Mouse (Mus musculus): ENCODE measurements around the gene Lpp. TPM values are rescaled to one million over a fixed set of nuclear protein-coding genes. Genes with fewer than 3 reads are reported as not detected.

The Lpp gene
- polyA plus RNA-seq, 1 experiment from 2014 or later, result 69.5 TPM

GRCm38 (mm10) chr16:24453536-24453935, 60.2 kb downstream of the Lpp start:
- Histone ChIP-seq H3K27ac (no peak overlapping the region), H3K4me1 (peaks cover 31% of the 10 kb centered on the region), H3K4me3 (replicated peaks) (no peak overlapping the region), H3K36me3 (0 out of 2 replicates have a peak, but pooled peaks cover 4% of the 10 kb centered on the region), H3K9me3 (no peaks in the 10 kb centered on the region), H3K9ac (no peak overlapping the region), H3K4me2 (no peak overlapping the region), H3K27me3 (replicated peaks) (no peaks in the 10 kb centered on the region)
- WGBS, result 80% methylated on average over 4 of the region's 4 CpGs
- ATAC-seq (ENCODE audit: insufficient read depth, low FRiP score, low read depth), result no peak

- no peak overlapping the region for H3K4me2 ChIP-seq
- H3K36me3 ChIP-seq, result 0 out of 2 replicates have a peak, but pooled peaks cover 4% of the 10 kb centered on the region
- H3K27me3 ChIP-seq (replicated peaks), result no peaks in the 10 kb centered on the region
- no peaks in the 10 kb centered on the region for H3K9me3 ChIP-seq
- H3K4me3 ChIP-seq (replicated peaks), result no peak overlapping the region
- peak overlapping the region; percentile 61; the same call in 1 of the 2 replicates for H3K27ac ChIP-seq
- peaks cover 33% of the 10 kb centered on the region for H3K4me1 ChIP-seq
- 7% methylated on average over 4 of the region's 4 CpGs for WGBS
- ATAC-seq (ENCODE audit: insufficient read depth, low FRiP score, low read depth), result peak; percentile 39; the same call in 1 of the 2 replicates
- H3K9ac ChIP-seq, result no peak overlapping the region
Measured at GRCm38 (mm10) chr16:24454493-24454892, 61.2 kb downstream of the Lpp start.

- H3K9me3 ChIP-seq, result no peaks in the 10 kb centered on the region
- H3K4me3 ChIP-seq (replicated peaks), result no peak overlapping the region
- ATAC-seq (ENCODE audit: insufficient read depth, low FRiP score, low read depth), result no peak
- no peak overlapping the region for H3K27ac ChIP-seq
- 0 out of 2 replicates have a peak, but pooled peaks cover 4% of the 10 kb centered on the region for H3K36me3 ChIP-seq
- no peak overlapping the region for H3K9ac ChIP-seq
- no peak overlapping the region for H3K4me2 ChIP-seq
- peaks cover 29% of the 10 kb centered on the region for H3K4me1 ChIP-seq
- 37% methylated on average over 3 of the region's 3 CpGs for WGBS
- H3K27me3 ChIP-seq (replicated peaks), result no peaks in the 10 kb centered on the region
Measured at GRCm38 (mm10) chr16:24455361-24455855, 62.1 kb downstream of the Lpp start.

- H3K27ac ChIP-seq, result no peak overlapping the region
- 90% methylated on average over 2 of the region's 2 CpGs for WGBS
- no peak for ATAC-seq (ENCODE audit: insufficient read depth, low FRiP score, low read depth)
- peaks cover 10% of the 10 kb centered on the region; the same call in 1 of the 2 replicates for H3K4me1 ChIP-seq
- no peaks in the 10 kb centered on the region for H3K9me3 ChIP-seq
- no peaks in the 10 kb centered on the region for H3K27me3 ChIP-seq (replicated peaks)
- no peak overlapping the region for H3K4me3 ChIP-seq (replicated peaks)
- H3K36me3 ChIP-seq, result no peaks in the 10 kb centered on the region
- no peak overlapping the region for H3K4me2 ChIP-seq
- H3K9ac ChIP-seq, result no peak overlapping the region
Measured at GRCm38 (mm10) chr16:24463842-24464241, 70.5 kb downstream of the Lpp start.

- no peaks in the 10 kb centered on the region for H3K9me3 ChIP-seq
- WGBS, result 74% methylated on average over 5 of the region's 5 CpGs
- H3K36me3 ChIP-seq, result no peaks in the 10 kb centered on the region
- H3K4me2 ChIP-seq, result no peak overlapping the region
- no peak overlapping the region for H3K9ac ChIP-seq
- no peaks in the 10 kb centered on the region for H3K27me3 ChIP-seq (replicated peaks)
- ATAC-seq (ENCODE audit: insufficient read depth, low FRiP score, low read depth), result no peak
- peaks cover 7% of the 10 kb centered on the region; the same call in 1 of the 2 replicates for H3K4me1 ChIP-seq
- H3K4me3 ChIP-seq (replicated peaks), result no peak overlapping the region
- no peak overlapping the region for H3K27ac ChIP-seq
Measured at GRCm38 (mm10) chr16:24464436-24464835, 71.1 kb downstream of the Lpp start.

GRCm38 (mm10) chr16:24465633-24466032, 72.3 kb downstream of the Lpp start:
- Histone ChIP-seq H3K4me1 (peaks cover 10% of the 10 kb centered on the region; the same call in 1 of the 2 replicates), H3K9ac (no peak overlapping the region), H3K27me3 (replicated peaks) (no peaks in the 10 kb centered on the region), H3K27ac (no peak overlapping the region), H3K36me3 (no peaks in the 10 kb centered on the region), H3K4me3 (replicated peaks) (no peak overlapping the region), H3K9me3 (no peaks in the 10 kb centered on the region), H3K4me2 (no peak overlapping the region)
- ATAC-seq (ENCODE audit: insufficient read depth, low FRiP score, low read depth), result no peak
- 67% methylated on average over 5 of the region's 5 CpGs for WGBS

GRCm38 (mm10) chr16:24467544-24468290, 74.4 kb downstream of the Lpp start:
- Histone ChIP-seq H3K4me1 (peaks cover 15% of the 10 kb centered on the region; the same call in 1 of the 2 replicates), H3K9me3 (no peaks in the 10 kb centered on the region), H3K36me3 (0 out of 2 replicates have a peak, but pooled peaks cover 3% of the 10 kb centered on the region), H3K9ac (no peak overlapping the region), H3K27me3 (replicated peaks) (no peaks in the 10 kb centered on the region), H3K4me2 (no peak overlapping the region), H3K4me3 (replicated peaks) (no peak overlapping the region), H3K27ac (no peak overlapping the region)
- WGBS, result 77% methylated on average over 17 of the region's 17 CpGs
- no peak for ATAC-seq (ENCODE audit: insufficient read depth, low FRiP score, low read depth)

GRCm38 (mm10) chr16:24469313-24469712, 76.0 kb downstream of the Lpp start:
- Histone ChIP-seq H3K36me3 (0 out of 2 replicates have a peak, but pooled peaks cover 3% of the 10 kb centered on the region), H3K4me1 (peaks cover 15% of the 10 kb centered on the region; the same call in 1 of the 2 replicates), H3K27me3 (replicated peaks) (no peaks in the 10 kb centered on the region), H3K9ac (no peak overlapping the region), H3K27ac (peak overlapping the region; percentile 67), H3K4me3 (replicated peaks) (no peak overlapping the region), H3K4me2 (no peak overlapping the region), H3K9me3 (no peaks in the 10 kb centered on the region)
- ATAC-seq (ENCODE audit: insufficient read depth, low FRiP score, low read depth), result peak; percentile 75; the same call in 1 of the 2 replicates
- WGBS, result 28% methylated on average over 3 of the region's 3 CpGs

GRCm38 (mm10) chr16:24470601-24471000, 77.3 kb downstream of the Lpp start:
- no peak overlapping the region for H3K27ac ChIP-seq
- H3K4me2 ChIP-seq, result no peak overlapping the region
- no peak overlapping the region for H3K9ac ChIP-seq
- WGBS, result 62% methylated on average over 1 of the region's 1 CpGs
- H3K4me3 ChIP-seq (replicated peaks), result no peak overlapping the region
- H3K36me3 ChIP-seq, result 0 out of 2 replicates have a peak, but pooled peaks cover 3% of the 10 kb centered on the region
- H3K9me3 ChIP-seq, result no peaks in the 10 kb centered on the region
- no peaks in the 10 kb centered on the region for H3K27me3 ChIP-seq (replicated peaks)
- no peak for ATAC-seq (ENCODE audit: insufficient read depth, low FRiP score, low read depth)
- H3K4me1 ChIP-seq, result peaks cover 19% of the 10 kb centered on the region

- no peak overlapping the region for H3K4me2 ChIP-seq
- H3K4me1 ChIP-seq, result peaks cover 21% of the 10 kb centered on the region
- H3K9me3 ChIP-seq, result no peaks in the 10 kb centered on the region
- no peak overlapping the region for H3K9ac ChIP-seq
- H3K27me3 ChIP-seq (replicated peaks), result no peaks in the 10 kb centered on the region
- 0 out of 2 replicates have a peak, but pooled peaks cover 3% of the 10 kb centered on the region for H3K36me3 ChIP-seq
- ATAC-seq (ENCODE audit: insufficient read depth, low FRiP score, low read depth), result no peak
- WGBS, result 62% methylated on average over 4 of the region's 4 CpGs
- peak overlapping the region; percentile 21; the same call in 1 of the 2 replicates for H3K27ac ChIP-seq
- no peak overlapping the region for H3K4me3 ChIP-seq (replicated peaks)
Measured at GRCm38 (mm10) chr16:24471029-24471428, 77.7 kb downstream of the Lpp start.

- Histone ChIP-seq H3K4me2 (no peak overlapping the region), H3K4me1 (peaks cover 22% of the 10 kb centered on the region), H3K27ac (no peak overlapping the region), H3K27me3 (replicated peaks) (no peaks in the 10 kb centered on the region), H3K4me3 (replicated peaks) (no peak overlapping the region), H3K9me3 (no peaks in the 10 kb centered on the region), H3K9ac (no peak overlapping the region), H3K36me3 (0 out of 2 replicates have a peak, but pooled peaks cover 3% of the 10 kb centered on the region)
- no peak for ATAC-seq (ENCODE audit: insufficient read depth, low FRiP score, low read depth)
- WGBS, result 84% methylated on average over 1 of the region's 1 CpGs
Measured at GRCm38 (mm10) chr16:24471801-24472200, 78.5 kb downstream of the Lpp start.

GRCm38 (mm10) chr16:24473966-24474365, 80.7 kb downstream of the Lpp start:
- 54% methylated on average over 3 of the region's 3 CpGs for WGBS
- Histone ChIP-seq H3K4me1 (peaks cover 25% of the 10 kb centered on the region), H3K36me3 (0 out of 2 replicates have a peak, but pooled peaks cover 3% of the 10 kb centered on the region)

More at GRCm38 (mm10) chr16:24473966-24474365, 80.7 kb downstream of the Lpp start:
- H3K27ac ChIP-seq, result no peak overlapping the region
- no peak overlapping the region for H3K4me2 ChIP-seq
- no peaks in the 10 kb centered on the region for H3K27me3 ChIP-seq (replicated peaks)
- no peak overlapping the region for H3K4me3 ChIP-seq (replicated peaks)
- no peak for ATAC-seq (ENCODE audit: insufficient read depth, low FRiP score, low read depth)
- H3K9ac ChIP-seq, result no peak overlapping the region
- no peaks in the 10 kb centered on the region for H3K9me3 ChIP-seq

Data from stomach, embryonic 15.5 days (tissue).